Mouse (Mus musculus) small intestine, adult 2 months (tissue): Measurements from ENCODE around the gene Zfp462.

Source experiments
- CTCF ChIP-seq: fragments of 200-500 bp; IDR thresholded peaks from 2 replicates; pipeline ENCODE4 v1.5.1; 2012; ENCODE audit warnings: low read depth, mild to moderate bottlenecking, control low read depth, inconsistent platforms, low read length, moderate library complexity, mixed read lengths; ENCODE audit not compliant: insufficient replicate concordance, insufficient read length; ENCODE audit errors: extremely low read depth
- POLR2A ChIP-seq: fragments of 200-500 bp; IDR thresholded peaks from 2 replicates; pipeline ENCODE4 v1.6.1; 2012; ENCODE audit warnings: low read depth, mild to moderate bottlenecking, control low read depth, inconsistent platforms, low read length, moderate library complexity

- TF ChIP-seq CTCF (no peak), POLR2A (no peak)
Observed at GRCm38 (mm10) chr4:55047266-55047665, 102.4 kb downstream of the Zfp462 start.
